Mouse (Mus musculus) heart, postnatal 0 days (tissue): ENCODE results near the gene Slc25a21.

ENCODE experiments used
- CTCF ChIP-seq: IDR thresholded peaks from 2 replicates; pipeline ENCODE4 v1.5.1; 2016; ENCODE audit warnings: antibody characterized with exemption, control low read depth, low read depth
- EP300 ChIP-seq: IDR thresholded peaks from 2 replicates; pipeline ENCODE4 v1.6.1; 2016; ENCODE audit warnings: antibody characterized with exemption, low read depth

- TF ChIP-seq CTCF (no peak), EP300 (no peak)
These were observed 290.8 kb downstream of the Slc25a21 start for GRCm38 (mm10) chr12:56906476-56906875.
